Mouse (Mus musculus) testis, adult 2 months (tissue): ENCODE results near the gene Tdrkh.

ENCODE experiments used
- CTCF ChIP-seq: fragments of 200-500 bp; IDR thresholded peaks from 2 replicates; pipeline ENCODE4 v1.5.1; 2012; ENCODE audit warnings: low read depth, mild to moderate bottlenecking, inconsistent platforms, low read length, moderate library complexity; ENCODE audit not compliant: control insufficient read depth, insufficient read depth, insufficient replicate concordance
- POLR2A ChIP-seq: fragments of 200-500 bp; IDR thresholded peaks from 2 replicates; pipeline ENCODE4 v1.6.1; 2012; ENCODE audit warnings: low read depth, mild to moderate bottlenecking, inconsistent platforms, low read length, moderate library complexity; ENCODE audit not compliant: control insufficient read depth

DNA sequence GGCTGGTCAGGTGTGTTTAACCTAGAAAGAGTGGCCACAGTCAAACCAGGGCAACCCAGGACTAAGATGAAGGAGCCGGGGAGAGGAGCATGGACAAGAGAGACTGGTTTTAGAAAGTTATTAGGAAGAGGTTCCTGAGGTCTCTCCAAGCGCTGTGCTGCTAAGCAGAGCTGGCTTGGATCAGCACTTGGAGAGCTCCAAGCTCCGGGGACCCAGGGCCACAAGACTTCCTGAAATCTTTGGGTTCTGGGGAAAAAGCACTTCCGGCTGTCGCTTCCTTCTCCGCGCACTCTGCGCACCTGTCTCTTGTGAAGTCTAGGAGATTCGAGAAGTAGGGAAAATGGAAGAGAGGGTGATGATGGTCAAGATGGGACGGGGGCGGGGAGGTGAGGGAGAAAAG lies 66.5 kb downstream of the Tdrkh start:
- no peak for TF ChIP-seq POLR2A
- no peak for TF ChIP-seq CTCF
